Mouse (Mus musculus) neural tube, embryonic 14.5 days (tissue): ENCODE data around the gene C3ar1. TPM values are rescaled to one million over a fixed set of nuclear protein-coding genes. Genes with fewer than 3 reads are reported as not detected.

Experiments used
- ATAC-seq: fragments of 200-750 bp; cut with Nextera tagmentation; 2 replicates; pipeline ENCODE4 v1.8.0; 2017; ENCODE audit warnings: low read depth, mild to moderate bottlenecking, moderate TSS enrichment, moderate library complexity
- H3K27ac ChIP-seq: fragments of 300-500 bp; sonication (generic); 2 replicates; pipeline ENCODE4 v1.5.1; 2014; ENCODE audit warnings: low read depth, mild to moderate bottlenecking, control low read depth, low read length, moderate library complexity, mixed read lengths
- H3K27me3 ChIP-seq: fragments of 300-500 bp; sonication (generic); 2 replicates; pipeline ENCODE4 v1.6.1; 2014; ENCODE audit warnings: low read length; ENCODE audit not compliant: control insufficient read depth, insufficient read depth
- H3K36me3 ChIP-seq: fragments of 300-500 bp; sonication (generic); 2 replicates; pipeline ENCODE4 v1.6.1; 2014; ENCODE audit warnings: low read length, mixed read lengths; ENCODE audit not compliant: control insufficient read depth, insufficient read depth
- H3K4me1 ChIP-seq: fragments of 300-500 bp; sonication (generic); 2 replicates; pipeline ENCODE4 v1.6.1; 2014; ENCODE audit warnings: low read length; ENCODE audit not compliant: control insufficient read depth, insufficient read depth
- H3K4me2 ChIP-seq: fragments of 300-500 bp; sonication (generic); 2 replicates; pipeline ENCODE4 v1.6.1; 2014; ENCODE audit warnings: mild to moderate bottlenecking, low read depth, low read length, control low read depth
- H3K4me3 ChIP-seq: fragments of 300-500 bp; sonication (generic); 2 replicates; pipeline ENCODE4 v1.5.1; 2014; ENCODE audit warnings: low read depth, low read length, control low read depth, mixed read lengths
- H3K9ac ChIP-seq: fragments of 300-500 bp; sonication (generic); replicated peaks from 2 replicates; pipeline ENCODE4 v1.6.1; 2014; ENCODE audit warnings: low read depth, mild to moderate bottlenecking, control low read depth, low read length, mixed read lengths
- H3K9me3 ChIP-seq: fragments of 300-500 bp; sonication (generic); 2 replicates; pipeline ENCODE4 v1.6.1; 2016; ENCODE audit warnings: low read length; ENCODE audit not compliant: control insufficient read depth
- WGBS: fragments of 180-500 bp; shearing (Covaris S2); extraction: QIAGEN DNeasy Blood & Tissue Kit; methylation state at CpG from one replicate; pipeline ENCODE4 v1.1.7; 2014; 5-methylcytosine and 5-hydroxymethylcytosine counted together
- polyA plus RNA-seq: library from polyadenylated mRNA; unstranded; fragments of >200 nt; fragmentation: Nextera tagmentation; extraction: Ambion mirVana; gene quantifications from 2 replicates; pipeline ENCODE4 v1.2.1, GENCODE M21; 2014

Gene C3ar1
- polyA plus RNA-seq, 1 experiment from 2014 or later: 0.72 TPM

GRCm38 (mm10) chr6:122873871-122874719 is 18.1 kb upstream of the C3ar1 start, which contains the start of gene Necap1:
Necap1 (plus strand) TSS chr6:122874474.
- 9% methylated on average over 40 of the region's 43 CpGs for WGBS
- peaks cover 8% of the 10 kb centered on the region for H3K4me1 ChIP-seq
- peak within 1 kb of the TSS; percentile 62 for H3K4me2 ChIP-seq
- H3K27ac ChIP-seq: peak within 1 kb of the TSS; percentile 92
- no peaks in the 10 kb centered on the region for H3K36me3 ChIP-seq
- H3K9me3 ChIP-seq: no peaks in the 10 kb centered on the region
- H3K9ac ChIP-seq: peak within 1 kb of the TSS; percentile 84
- peak; percentile 98 for ATAC-seq
- H3K4me3 ChIP-seq: peak within 1 kb of the TSS; percentile 78
- H3K27me3 ChIP-seq: no peaks in the 10 kb centered on the region

GRCm38 (mm10) chr6:122872800-122873199 is 16.8 kb upstream of the C3ar1 start:
- Histone ChIP-seq H3K9me3 (no peaks in the 10 kb centered on the region), H3K4me3 (no peak overlapping the region), H3K36me3 (no peaks in the 10 kb centered on the region), H3K9ac (no peak overlapping the region), H3K27me3 (no peaks in the 10 kb centered on the region), H3K4me1 (peaks cover 8% of the 10 kb centered on the region), H3K27ac (no peak overlapping the region), H3K4me2 (no peak overlapping the region)
- WGBS: 99% methylated on average over 5 of the region's 5 CpGs
- no peak for ATAC-seq

- Histone ChIP-seq H3K4me2 (no peak overlapping the region), H3K27ac (no peak overlapping the region), H3K9me3 (no peaks in the 10 kb centered on the region), H3K4me3 (no peak overlapping the region), H3K36me3 (no peaks in the 10 kb centered on the region), H3K9ac (no peak overlapping the region), H3K27me3 (no peaks in the 10 kb centered on the region), H3K4me1 (no peaks in the 10 kb centered on the region)
- 88% methylated on average over 11 of the region's 11 CpGs for WGBS
- no peak for ATAC-seq
These were observed 13.9 kb upstream of the C3ar1 start for GRCm38 (mm10) chr6:122869846-122870245.

GRCm38 (mm10) chr6:122867914-122868313 is 12.0 kb upstream of the C3ar1 start:
- Histone ChIP-seq H3K36me3 (no peaks in the 10 kb centered on the region), H3K9me3 (no peaks in the 10 kb centered on the region), H3K27me3 (no peaks in the 10 kb centered on the region), H3K4me2 (no peak overlapping the region), H3K4me1 (no peaks in the 10 kb centered on the region), H3K27ac (no peak overlapping the region), H3K4me3 (no peak overlapping the region), H3K9ac (no peak overlapping the region)
- no peak for ATAC-seq
- 70% methylated on average over 4 of the region's 4 CpGs for WGBS

GRCm38 (mm10) chr6:122862871-122863270 is 6.9 kb upstream of the C3ar1 start:
- Histone ChIP-seq H3K27ac (no peak overlapping the region), H3K36me3 (no peaks in the 10 kb centered on the region), H3K9me3 (peaks cover 6% of the 10 kb centered on the region; the same call in 1 of the 2 replicates), H3K4me2 (no peak overlapping the region), H3K4me3 (no peak overlapping the region), H3K4me1 (no peaks in the 10 kb centered on the region), H3K9ac (no peak overlapping the region), H3K27me3 (no peaks in the 10 kb centered on the region)
- WGBS: 93% methylated on average over 1 of the region's 1 CpGs
- no peak for ATAC-seq

- Histone ChIP-seq H3K9me3 (peaks cover 6% of the 10 kb centered on the region; the same call in 1 of the 2 replicates), H3K27me3 (no peaks in the 10 kb centered on the region), H3K27ac (no peak overlapping the region), H3K36me3 (no peaks in the 10 kb centered on the region), H3K4me1 (no peaks in the 10 kb centered on the region), H3K9ac (no peak overlapping the region), H3K4me3 (no peak overlapping the region), H3K4me2 (no peak overlapping the region)
- 82% methylated on average over 6 of the region's 6 CpGs for WGBS
- ATAC-seq: no peak
These were observed 6.5 kb upstream of the C3ar1 start for GRCm38 (mm10) chr6:122862434-122862833.

GRCm38 (mm10) chr6:122854552-122854951 is 1.4 kb downstream of the C3ar1 start:
- Histone ChIP-seq H3K27ac (no peak overlapping the region), H3K9me3 (no peaks in the 10 kb centered on the region), H3K27me3 (no peaks in the 10 kb centered on the region), H3K4me2 (no peak overlapping the region), H3K9ac (no peak overlapping the region), H3K36me3 (no peaks in the 10 kb centered on the region), H3K4me3 (no peak overlapping the region), H3K4me1 (no peaks in the 10 kb centered on the region)
- ATAC-seq: no peak
- 85% methylated on average over 12 of the region's 12 CpGs for WGBS

GRCm38 (mm10) chr6:122852696-122853095 is 3.3 kb downstream of the C3ar1 start:
- 78% methylated on average over 2 of the region's 2 CpGs for WGBS
- no peaks in the 10 kb centered on the region for H3K36me3 ChIP-seq
- H3K9me3 ChIP-seq: no peaks in the 10 kb centered on the region
- no peak overlapping the region for H3K27ac ChIP-seq
- no peak overlapping the region for H3K4me2 ChIP-seq
- H3K4me1 ChIP-seq: no peaks in the 10 kb centered on the region
- no peak overlapping the region for H3K9ac ChIP-seq
- no peak for ATAC-seq
- no peak overlapping the region for H3K4me3 ChIP-seq
- no peaks in the 10 kb centered on the region for H3K27me3 ChIP-seq

- Histone ChIP-seq H3K27me3 (no peaks in the 10 kb centered on the region), H3K9me3 (no peaks in the 10 kb centered on the region), H3K4me2 (no peak overlapping the region), H3K4me1 (no peaks in the 10 kb centered on the region), H3K27ac (no peak overlapping the region), H3K9ac (no peak overlapping the region), H3K36me3 (peaks cover 30% of the 10 kb centered on the region), H3K4me3 (no peak overlapping the region)
- ATAC-seq: no peak
- 78% methylated on average over 6 of the region's 6 CpGs for WGBS
These were observed 12.2 kb downstream of the C3ar1 start for GRCm38 (mm10) chr6:122843759-122844158.
